In genomic region chr2:35349184-35349583, GRCm38 (mm10) we compare ENCODE assay signal across 10 mouse cellular contexts. TPM values are rescaled to one million over a fixed set of nuclear protein-coding genes. Genes with fewer than 3 reads are reported as not detected.
A peak's percentile ranks its signal among the peaks of the same experiment; 100 is the strongest.
DNase-seq lines count a peak whose midpoint lies in the region; ATAC-seq and TF ChIP-seq lines count a peak whose summit lies in the region.
"Had no signal": no experiment of that assay in that cellular context is flagged by ENCODE, and none has a peak within 500 bp of the region (broad histone marks: within the 10 kb centered on the region; RNA-seq: fewer than 3 reads in every experiment).

No protein-coding gene starts in this region.

- no peak overlapping the region for H3K4me3 ChIP-seq in hindbrain, postnatal 0 days (ENCODE audit: low read length)
- no peak overlapping the region for H3K4me3 ChIP-seq in hindbrain, embryonic 10.5 days
- no peak overlapping the region for H3K4me3 ChIP-seq in G1E (ENCODE audit: low read depth, low read length)
- H3K4me3 ChIP-seq: embryonic facial prominence, embryonic 13.5 days; midbrain, embryonic 12.5 days had no signal

- H3K4me2 ChIP-seq in hindbrain, postnatal 0 days (ENCODE audit: low read depth, low read length), result no peak overlapping the region
- H3K4me2 ChIP-seq: embryonic facial prominence, embryonic 13.5 days; midbrain, embryonic 12.5 days had no signal

- TF ChIP-seq CTCF in hindbrain, postnatal 0 days (IDR thresholded peaks at IDR 0.05; ENCODE audit: low read depth), result peak; percentile 83
- TF ChIP-seq CTCF in G1E (IDR thresholded peaks at IDR 0.05; ENCODE audit: low read depth, low read length), result no peak

- H3K4me1 ChIP-seq in hindbrain, postnatal 0 days (ENCODE audit: insufficient read depth, low read length), result no peaks in the 10 kb centered on the region
- H3K4me1 ChIP-seq in hindbrain, embryonic 10.5 days (replicated peaks), result no peaks in the 10 kb centered on the region
- H3K4me1 ChIP-seq in G1E (ENCODE audit: insufficient read depth, low read depth, low read length), result peaks cover 11% of the 10 kb centered on the region
- H3K4me1 ChIP-seq: embryonic facial prominence, embryonic 13.5 days; midbrain, embryonic 12.5 days had no signal

- H3K27me3 ChIP-seq in hindbrain, postnatal 0 days (ENCODE audit: insufficient read depth, low read length), result no peaks in the 10 kb centered on the region
- H3K27me3 ChIP-seq in hindbrain, embryonic 10.5 days (ENCODE audit: insufficient read depth, poor library complexity, severe bottlenecking), result no peaks in the 10 kb centered on the region
- H3K27me3 ChIP-seq in G1E (ENCODE audit: insufficient read depth, low read length), result peaks cover 25% of the 10 kb centered on the region
- H3K27me3 ChIP-seq: embryonic facial prominence, embryonic 13.5 days; midbrain, embryonic 12.5 days had no signal

- peak; percentile 81 for DNase-seq in hindbrain, postnatal 0 days (ENCODE audit: low spot score)
- no peak for DNase-seq in hindbrain, embryonic 10.5 days (ENCODE audit: low spot score)
- DNase-seq in G1E (ENCODE audit: low spot score), result no peak
- peak; percentile 55 for DNase-seq in embryo, embryonic 11 days
- no peak for DNase-seq in ovary, postnatal 14 days (ENCODE audit: low spot score)
- no peak for DNase-seq in gastrocnemius, postnatal 10 days
- DNase-seq in adrenal gland, postnatal 10 days, result no peak

- H3K36me3 ChIP-seq in hindbrain, postnatal 0 days (ENCODE audit: insufficient read depth, low read length), result no peaks in the 10 kb centered on the region
- H3K36me3 ChIP-seq in hindbrain, embryonic 10.5 days, result no peaks in the 10 kb centered on the region
- H3K36me3 ChIP-seq in G1E (replicated peaks), result no peaks in the 10 kb centered on the region
- H3K36me3 ChIP-seq: embryonic facial prominence, embryonic 13.5 days; midbrain, embryonic 12.5 days had no signal

- H3K9ac ChIP-seq in hindbrain, postnatal 0 days (replicated peaks; ENCODE audit: low read length), result no peak overlapping the region
- H3K9ac ChIP-seq: embryonic facial prominence, embryonic 13.5 days; midbrain, embryonic 12.5 days had no signal

- WGBS in hindbrain, postnatal 0 days, result 53% methylated on average over 5 of the region's 5 CpGs
- 69% methylated on average over 5 of the region's 5 CpGs for WGBS in hindbrain, embryonic 10.5 days

- no peaks in the 10 kb centered on the region for H3K9me3 ChIP-seq in hindbrain, postnatal 0 days (ENCODE audit: low read length)
- no peaks in the 10 kb centered on the region for H3K9me3 ChIP-seq in hindbrain, embryonic 10.5 days
- H3K9me3 ChIP-seq in G1E (replicated peaks), result no peaks in the 10 kb centered on the region
- H3K9me3 ChIP-seq: embryonic facial prominence, embryonic 13.5 days; midbrain, embryonic 12.5 days had no signal

- no peak overlapping the region for H3K27ac ChIP-seq in hindbrain, postnatal 0 days
- no peak overlapping the region for H3K27ac ChIP-seq in hindbrain, embryonic 10.5 days
- H3K27ac ChIP-seq: embryonic facial prominence, embryonic 13.5 days; midbrain, embryonic 12.5 days had no signal

- ATAC-seq in hindbrain, postnatal 0 days, result peak; percentile 35; the same call in 1 of the 2 replicates
- peak; percentile 40; the same call in 1 of the 2 replicates for ATAC-seq in G1E (ENCODE audit: extremely low read depth, insufficient number of reproducible peaks, low FRiP score, poor library complexity, severe bottlenecking)
- ATAC-seq in megakaryocyte progenitor cell, adult 5-6 weeks (replicated peaks; ENCODE audit: poor library complexity), result peak; percentile 92

RNA-seq across cellular contexts. Expression of gene Stom, which starts 12.4 kb away (rescaled TPM):
- total RNA-seq in hindbrain, postnatal 0 days (2014; rRNA removed), result 33.2 and 35.5 TPM in 2 replicates
- polyA plus RNA-seq in hindbrain, postnatal 0 days (2015; fragmentation: Nextera tagmentation; extraction: Ambion mirVana), result 30.8 and 32.1 TPM in 2 replicates
- polyA plus RNA-seq in hindbrain, embryonic 10.5 days (2016; fragmentation: Nextera tagmentation; extraction: Ambion mirVana), result 14.8 and 17.0 TPM in 2 replicates
- total RNA-seq in G1E (2014; fragmentation: Nextera tagmentation) (11.1 and 51.4 TPM in 2 replicates), G1E (2017) (12.3 and 13.7 TPM in 2 replicates)
- 3.1 and 3.4 TPM in 2 replicates for polyA plus RNA-seq in G1E (2012)
- total RNA-seq in megakaryocyte progenitor cell, adult 5-6 weeks (2015), result 71.2 and 72.0 TPM in 2 replicates
- total RNA-seq in megakaryocyte progenitor cell, adult 5-6 weeks (2017), result 131 and 167 TPM in 2 replicates
- total RNA-seq in gastrocnemius, postnatal 10 days (2021), result 10 to 100 TPM; 24.3 to 30.7 TPM
- 10 to 100 TPM; 69.7 to 83.4 TPM for total RNA-seq in adrenal gland, postnatal 10 days (2021)

RNA-seq across cellular contexts. Expression of gene 4930568D16Rik, which starts 18.3 kb away (rescaled TPM):
- total RNA-seq in hindbrain, postnatal 0 days (2014; rRNA removed), result not detected in 2 replicates
- polyA plus RNA-seq in hindbrain, postnatal 0 days (2015; fragmentation: Nextera tagmentation; extraction: Ambion mirVana), result not detected in 2 replicates
- not detected in 2 replicates for polyA plus RNA-seq in hindbrain, embryonic 10.5 days (2016; fragmentation: Nextera tagmentation; extraction: Ambion mirVana)
- not detected in 2 replicates for total RNA-seq in G1E (2014; fragmentation: Nextera tagmentation)
- total RNA-seq in G1E (2017), result 0.11 TPM in 1 of 2 replicates, not detected in the other
- polyA plus RNA-seq in G1E (2012), result not detected in 2 replicates
- not detected in 2 replicates for total RNA-seq in megakaryocyte progenitor cell, adult 5-6 weeks (2015)
- not detected in 2 replicates for total RNA-seq in megakaryocyte progenitor cell, adult 5-6 weeks (2017)
- total RNA-seq in gastrocnemius, postnatal 10 days (2021), result not detected
- total RNA-seq in adrenal gland, postnatal 10 days (2021), result not detected
- polyA plus RNA-seq: embryonic facial prominence, embryonic 13.5 days; midbrain, embryonic 12.5 days had no signal

RNA-seq across cellular contexts. Expression of gene 4930402F06Rik, which starts 47.8 kb away (rescaled TPM):
- total RNA-seq in hindbrain, postnatal 0 days (2014; rRNA removed), result not detected in 2 replicates
- polyA plus RNA-seq in hindbrain, postnatal 0 days (2015; fragmentation: Nextera tagmentation; extraction: Ambion mirVana), result not detected in 2 replicates
- not detected in 2 replicates for polyA plus RNA-seq in hindbrain, embryonic 10.5 days (2016; fragmentation: Nextera tagmentation; extraction: Ambion mirVana)
- total RNA-seq in G1E (2014; fragmentation: Nextera tagmentation), result not detected in 2 replicates
- 0.12 TPM in 1 of 2 replicates, not detected in the other for total RNA-seq in G1E (2017)
- not detected in 2 replicates for polyA plus RNA-seq in G1E (2012)
- total RNA-seq in megakaryocyte progenitor cell, adult 5-6 weeks (2015), result not detected in 2 replicates
- not detected in 2 replicates for total RNA-seq in megakaryocyte progenitor cell, adult 5-6 weeks (2017)
- not detected for total RNA-seq in gastrocnemius, postnatal 10 days (2021)
- not detected for total RNA-seq in adrenal gland, postnatal 10 days (2021)
- polyA plus RNA-seq: embryonic facial prominence, embryonic 13.5 days; midbrain, embryonic 12.5 days had no signal

Comparison
In these comparisons a context has a peak if more than half of its experiments do, and no peak if none do; other contexts are left out.
1. DNase-seq: peak in hindbrain, postnatal 0 days (single experiment) and embryo, embryonic 11 days (single experiment); none in hindbrain, embryonic 10.5 days (single experiment), G1E (single experiment), ovary, postnatal 14 days (single experiment), gastrocnemius, postnatal 10 days (single experiment) and adrenal gland, postnatal 10 days (single experiment).
2. ATAC-seq: peak in every context shown above with its lines; median percentile 92 in megakaryocyte progenitor cell, adult 5-6 weeks; 40 in G1E; 35 in hindbrain, postnatal 0 days.